Mouse (Mus musculus): Measurements from ENCODE around the gene Arhgap1.

The Arhgap1 gene

DNA sequence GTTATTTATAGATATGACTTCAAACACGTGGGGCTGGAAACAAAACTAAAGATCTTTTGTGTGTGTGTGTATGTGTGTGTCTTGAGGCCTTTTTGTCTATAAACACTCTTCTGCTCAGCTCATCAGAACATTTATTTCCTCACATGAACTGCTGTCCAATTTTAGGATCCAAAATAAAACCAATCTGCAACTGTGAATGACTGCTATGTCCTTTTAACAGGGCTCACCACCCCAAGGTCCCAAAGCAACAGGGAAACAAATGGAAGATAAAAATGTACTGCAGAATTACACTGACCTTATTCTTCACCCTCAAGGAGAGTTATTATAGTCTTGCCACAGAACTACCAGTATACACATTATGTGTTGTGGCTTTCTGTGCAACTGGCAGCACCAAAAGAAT, 49.6 kb downstream of the Arhgap1 start:
- DNase-seq (ENCODE audit: low spot score): no peak

DNA sequence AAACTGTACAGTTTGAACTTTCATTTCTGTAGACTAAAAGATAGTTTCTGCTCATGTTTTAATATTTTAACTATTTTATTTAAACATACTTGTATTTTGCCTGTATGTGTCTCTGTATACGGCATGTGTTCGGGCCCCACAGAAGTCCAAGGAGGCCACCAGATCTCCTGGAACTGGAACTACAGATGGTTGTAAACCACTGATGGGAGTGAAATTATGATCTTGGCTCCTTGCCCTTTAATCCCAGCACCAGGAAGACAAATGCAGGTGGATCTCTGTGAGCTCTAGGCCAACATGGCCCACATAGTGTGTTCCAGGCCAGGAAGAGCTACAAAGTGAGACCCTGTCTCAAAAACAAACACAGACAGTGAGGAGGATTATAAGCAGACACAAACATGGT, 51.7 kb downstream of the Arhgap1 start:
- DNase-seq (ENCODE audit: low spot score): no peak

DNA sequence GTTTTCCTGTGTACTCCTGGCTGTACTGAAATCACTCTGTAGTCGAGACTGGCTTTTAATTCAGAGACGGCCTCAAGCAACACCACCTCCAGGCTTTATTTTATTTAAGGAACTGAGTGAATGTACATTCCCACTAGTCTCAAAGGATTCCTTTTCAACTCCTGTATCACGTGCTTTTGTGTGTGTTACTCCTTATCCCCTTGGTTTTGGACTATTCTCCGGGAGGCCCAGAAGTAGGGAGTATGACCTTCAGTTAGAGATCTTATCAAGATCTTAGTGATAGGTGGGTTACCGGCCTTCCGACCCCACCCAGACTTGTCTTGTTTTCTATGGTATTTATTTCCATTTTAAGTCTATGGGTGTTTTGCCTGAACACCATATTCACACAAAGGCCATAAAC, 56.1 kb downstream of the Arhgap1 start:
- no peak for DNase-seq (ENCODE audit: low spot score)

DNA sequence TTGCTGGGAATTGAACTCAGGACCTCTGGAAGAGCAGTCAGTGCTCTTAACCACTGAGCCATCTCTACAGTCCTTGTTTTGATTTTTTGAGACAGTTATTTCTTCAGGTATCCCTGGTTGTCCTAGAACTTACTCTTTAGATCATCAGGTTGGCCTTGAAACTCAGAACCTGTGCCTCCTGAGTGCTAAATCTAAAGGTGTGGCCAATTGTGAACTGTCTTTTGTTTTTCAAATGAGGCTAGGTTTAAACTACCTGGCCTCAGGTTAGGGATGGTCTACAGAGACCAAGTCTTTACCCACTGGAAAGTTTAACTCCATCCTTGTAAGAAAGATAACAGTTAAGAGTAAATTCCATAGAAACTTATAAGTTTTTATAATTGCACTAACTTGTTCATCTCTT, 56.8 kb downstream of the Arhgap1 start:
- no peak for DNase-seq (ENCODE audit: low spot score)

DNA sequence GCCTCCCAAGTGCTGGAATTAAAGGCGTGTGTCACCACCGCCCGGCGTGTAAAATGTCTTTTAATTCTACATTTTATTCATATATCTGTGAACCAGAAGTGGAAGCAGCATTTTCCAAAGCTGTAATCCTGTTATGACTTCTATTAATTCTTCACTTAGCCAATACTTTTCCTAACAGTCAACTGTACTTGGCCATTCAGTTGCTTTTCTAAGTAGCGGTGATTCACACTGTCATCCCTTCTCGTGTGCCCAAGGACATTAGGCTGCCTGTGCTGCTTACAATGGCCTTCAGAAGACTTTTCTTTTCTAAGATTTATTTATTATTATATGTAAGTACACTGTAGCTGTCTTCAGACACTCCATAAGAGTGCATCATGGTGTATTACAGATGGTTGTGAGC, 58.7 kb downstream of the Arhgap1 start:
- no peak for DNase-seq (ENCODE audit: low spot score)

DNA sequence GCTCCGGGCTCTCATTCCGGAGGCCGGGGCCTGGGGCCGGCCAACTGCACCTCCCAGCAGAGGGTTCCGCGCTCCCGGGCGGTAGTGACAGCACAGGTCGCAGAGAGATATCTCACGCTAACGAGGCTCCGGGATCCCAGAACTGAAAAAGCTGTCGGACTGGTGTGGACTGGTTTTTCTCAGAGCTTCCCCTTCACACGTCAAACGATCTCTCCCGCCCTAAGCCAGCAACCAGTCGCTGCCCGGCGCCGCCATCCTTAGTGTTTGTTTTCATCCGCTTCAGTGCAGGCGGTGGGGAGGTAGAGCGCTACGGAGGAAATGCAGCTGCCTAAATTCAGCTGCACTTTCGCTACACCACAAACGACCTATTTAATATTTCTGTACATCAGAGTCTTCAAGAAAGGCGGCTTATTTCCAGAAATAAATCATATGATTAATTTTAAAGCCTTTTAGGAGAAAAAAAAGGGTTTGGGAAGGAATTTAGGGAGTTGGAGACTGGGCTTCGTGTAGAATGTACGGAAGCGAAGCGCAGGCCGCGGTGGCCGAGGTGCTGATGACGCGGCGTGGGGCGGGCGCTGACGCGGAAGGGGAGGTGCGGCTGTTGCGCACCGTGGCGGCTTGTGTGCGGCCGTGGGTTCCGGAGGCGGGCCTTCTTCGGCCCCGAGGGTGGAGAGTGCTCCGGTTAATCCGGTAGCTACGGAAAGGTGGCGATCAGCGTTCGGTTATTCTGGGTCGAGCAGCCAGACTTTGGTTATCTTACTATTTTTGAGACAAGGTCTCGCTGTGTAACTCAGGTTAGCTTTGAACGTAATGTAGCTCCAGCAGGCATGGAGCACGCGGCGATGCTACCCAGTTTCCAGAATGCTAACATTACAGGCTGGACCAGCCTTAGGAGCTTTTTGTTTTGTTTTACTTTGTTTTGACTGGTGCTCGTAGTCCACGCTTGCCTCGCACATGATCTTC, 60.9 kb downstream of the Arhgap1 start, which contains the start of the genes Atg13 and Harbi1:
TSS of gene Atg13 (minus strand) at position 305 of the 963 bp plus-strand sequence.
TSS of gene Harbi1 (plus strand) at position 581 of the 963 bp plus-strand sequence.
- DNase-seq (ENCODE audit: low spot score): peak; percentile 81

DNA sequence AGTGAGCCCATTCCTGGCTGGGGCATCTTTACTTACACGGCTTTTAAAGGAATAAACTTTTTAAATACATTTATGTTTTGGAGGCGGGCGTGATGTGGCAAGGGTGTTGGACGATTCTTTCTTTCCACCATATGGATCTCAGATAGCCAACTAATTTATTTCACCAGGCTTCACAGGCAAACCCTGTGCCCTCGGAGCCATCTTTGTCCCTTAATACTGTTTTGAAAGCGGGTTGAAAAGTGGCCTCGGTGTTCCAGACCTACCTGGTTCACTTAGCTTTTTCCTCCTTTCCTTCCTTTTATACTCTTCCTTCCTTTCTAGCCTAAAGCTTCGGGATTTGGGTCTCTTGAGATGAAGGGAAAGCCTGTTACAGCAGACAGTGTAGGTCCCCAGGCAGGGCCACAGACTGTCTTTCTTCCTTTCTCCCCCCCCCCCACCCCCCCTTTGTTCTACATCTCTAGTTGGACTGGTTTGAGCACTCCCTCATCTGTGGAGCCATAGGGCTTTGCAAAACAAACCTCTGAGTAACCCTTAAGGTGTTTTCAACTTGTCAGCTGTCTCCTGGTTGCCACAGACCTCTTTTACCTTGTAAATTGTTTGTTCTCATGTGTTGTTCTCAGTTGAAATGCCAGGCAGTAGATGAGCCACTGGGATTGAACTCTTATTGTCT, 61.7 kb downstream of the Arhgap1 start:
- DNase-seq (ENCODE audit: low spot score): peak; percentile 2

DNA sequence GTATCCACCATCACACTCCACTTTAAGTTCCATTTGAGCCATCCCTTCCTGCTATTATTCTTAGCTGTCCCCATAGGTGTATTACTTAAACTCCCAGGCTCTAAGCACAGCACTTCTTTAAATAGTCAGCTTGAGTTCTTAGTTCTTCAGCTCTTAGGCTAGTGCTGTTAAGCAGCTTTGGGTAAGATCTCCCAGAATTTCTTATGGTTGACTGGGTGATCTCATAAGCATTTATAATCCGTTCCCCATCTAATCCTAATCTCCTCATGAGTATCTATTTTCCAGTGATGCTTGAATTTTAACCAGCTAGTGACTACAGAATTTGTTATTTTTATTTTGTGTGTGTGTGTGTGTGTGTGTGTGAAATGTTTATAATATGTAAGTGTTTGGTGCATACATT, 65.3 kb downstream of the Arhgap1 start:
- DNase-seq (ENCODE audit: low spot score): no peak

DNA sequence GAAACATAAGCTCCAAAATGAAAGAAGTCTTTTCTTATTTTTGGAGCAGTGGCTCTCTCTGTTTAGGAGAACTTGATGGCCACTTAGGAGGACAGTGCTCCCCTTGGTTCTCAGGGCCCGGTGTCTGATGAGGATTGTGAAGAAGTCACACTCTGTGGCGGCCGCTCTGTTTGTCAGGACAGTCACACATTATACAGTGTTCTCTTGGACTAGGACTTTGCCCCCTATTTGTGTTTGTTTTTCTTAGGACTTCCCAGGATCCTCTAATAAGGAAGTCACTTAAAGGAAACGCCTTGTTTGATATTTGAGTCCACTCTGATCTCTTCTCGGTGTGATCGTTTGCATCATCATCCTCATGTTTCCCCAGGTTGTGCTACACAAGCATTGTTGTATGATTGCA, 68.6 kb downstream of the Arhgap1 start:
- no peak for DNase-seq (ENCODE audit: low spot score)
